Mouse (Mus musculus): Measurements from ENCODE around the gene Mrpl9. TPM values are rescaled to one million over a fixed set of nuclear protein-coding genes. Genes with fewer than 3 reads are reported as not detected.

Gene Mrpl9
- total RNA-seq, 2 experiments from 2014 or later = 69.9 to 77.6 TPM

DNA sequence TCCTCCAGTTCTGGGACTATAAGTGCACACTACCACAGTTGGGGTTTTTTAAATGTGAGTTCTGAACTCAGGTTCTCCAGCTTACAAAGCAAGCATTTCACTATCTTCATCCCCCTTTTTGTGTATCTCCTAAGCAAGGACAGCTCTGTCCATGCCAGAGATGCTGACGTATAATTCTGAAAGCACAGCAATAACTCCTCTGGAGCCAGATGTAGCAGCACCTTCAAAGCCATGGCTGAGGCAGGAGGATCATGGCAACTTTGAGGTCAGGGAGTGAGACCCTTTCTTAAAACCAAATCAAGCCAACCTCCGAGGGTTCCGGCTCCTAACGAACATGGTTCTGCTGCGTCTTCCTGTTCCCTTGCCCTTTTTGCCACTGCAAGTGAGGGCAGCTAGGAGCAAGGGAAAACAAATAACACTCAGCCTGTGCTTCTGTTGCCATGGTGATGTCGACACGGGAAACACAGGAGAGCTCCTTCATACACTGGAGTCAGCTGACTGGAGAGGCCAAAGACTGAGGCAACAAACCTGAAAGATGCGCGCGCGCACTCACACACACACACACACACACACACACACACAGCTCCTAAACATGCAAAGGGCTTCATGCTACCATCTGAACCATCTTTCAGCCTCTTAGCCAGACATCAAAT lies 20.9 kb downstream of the Mrpl9 start:
- no peak for DNase-seq (ENCODE audit: low spot score in 2 of 2)

- DNase-seq (ENCODE audit: low spot score in 2 of 2) = no peak
Observed at GRCm38 (mm10) chr3:94465632-94466430, 22.7 kb downstream of the Mrpl9 start.

- DNase-seq (ENCODE audit: low spot score in 2 of 2) = no peak
Observed at GRCm38 (mm10) chr3:94468931-94469330, 25.8 kb downstream of the Mrpl9 start.

DNA sequence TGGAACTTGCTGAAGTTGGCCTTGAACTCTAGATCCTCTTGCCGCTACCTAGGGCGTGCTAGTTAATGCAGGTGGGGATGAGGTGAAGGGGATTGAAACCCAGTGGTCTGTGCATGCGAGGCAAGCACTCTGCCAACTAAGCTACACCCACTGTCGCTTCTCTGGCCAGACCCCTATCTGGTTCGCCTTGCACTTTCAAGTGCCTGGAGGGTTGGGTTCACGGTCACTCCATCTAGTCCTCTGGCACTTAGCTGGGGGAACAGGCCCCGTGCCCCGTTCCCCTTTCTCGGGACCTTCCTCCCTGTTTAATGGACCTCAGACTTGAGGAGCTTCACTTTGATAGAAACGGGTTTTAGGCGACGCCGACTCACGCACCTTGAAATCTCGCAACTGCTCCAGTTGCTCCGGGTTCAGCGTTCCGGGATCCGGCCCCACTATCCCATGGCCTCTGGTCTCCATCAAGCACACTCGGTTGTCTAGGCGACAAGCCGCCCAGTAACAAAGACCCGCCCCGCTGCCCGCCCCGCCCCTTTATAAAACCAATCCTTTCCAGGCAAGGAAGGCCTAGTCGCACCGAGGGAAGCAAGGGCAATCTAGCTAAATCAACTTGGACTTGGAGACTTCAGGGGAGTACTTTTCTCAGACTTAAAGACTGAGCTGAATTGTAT lies 29.5 kb downstream of the Mrpl9 start:
- DNase-seq (ENCODE audit: low spot score in 2 of 2) = no peak

GRCm38 (mm10) chr3:94473115-94473505 lies 30.0 kb downstream of the Mrpl9 start:
- no peak for DNase-seq (ENCODE audit: low spot score in 2 of 2)

- DNase-seq (ENCODE audit: low spot score in 2 of 2) = no peak
Observed at GRCm38 (mm10) chr3:94473567-94474232, 30.6 kb downstream of the Mrpl9 start.

DNA sequence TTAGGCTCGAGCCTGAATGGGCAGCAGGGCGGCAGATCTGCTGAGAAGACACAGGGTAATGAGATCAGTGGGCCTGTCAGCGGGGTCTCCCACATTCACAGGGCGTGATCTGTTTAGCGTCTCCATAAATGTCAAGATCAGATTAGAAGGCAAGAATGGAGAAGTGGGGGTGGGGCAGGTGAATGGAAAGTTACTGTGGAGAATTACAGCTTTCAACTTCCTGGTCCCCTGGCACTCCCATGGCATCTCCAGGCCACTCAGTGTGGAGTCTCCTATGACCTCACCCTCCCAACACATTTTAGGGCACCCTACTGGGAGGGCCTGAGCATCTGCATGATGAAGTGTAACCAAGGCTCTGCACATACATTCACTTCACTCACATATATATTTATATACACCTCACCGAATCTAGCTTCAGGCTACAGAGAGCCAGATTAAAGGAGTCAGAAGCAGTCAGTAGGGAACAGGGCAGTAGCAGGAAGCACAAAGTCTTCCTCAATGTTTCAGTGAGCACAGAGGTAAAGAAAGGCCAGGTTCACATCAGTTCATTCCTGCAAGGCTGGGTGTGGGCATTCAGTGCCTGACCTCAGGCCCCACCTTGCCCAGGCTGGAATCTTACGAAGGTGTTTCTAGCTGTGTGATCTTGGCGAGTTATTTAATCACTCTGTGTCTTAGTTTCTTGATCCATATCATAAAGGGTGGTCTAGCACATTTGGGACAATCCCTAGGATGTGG lies 33.4 kb downstream of the Mrpl9 start:
- DNase-seq (ENCODE audit: low spot score in 2 of 2) = no peak

DNA sequence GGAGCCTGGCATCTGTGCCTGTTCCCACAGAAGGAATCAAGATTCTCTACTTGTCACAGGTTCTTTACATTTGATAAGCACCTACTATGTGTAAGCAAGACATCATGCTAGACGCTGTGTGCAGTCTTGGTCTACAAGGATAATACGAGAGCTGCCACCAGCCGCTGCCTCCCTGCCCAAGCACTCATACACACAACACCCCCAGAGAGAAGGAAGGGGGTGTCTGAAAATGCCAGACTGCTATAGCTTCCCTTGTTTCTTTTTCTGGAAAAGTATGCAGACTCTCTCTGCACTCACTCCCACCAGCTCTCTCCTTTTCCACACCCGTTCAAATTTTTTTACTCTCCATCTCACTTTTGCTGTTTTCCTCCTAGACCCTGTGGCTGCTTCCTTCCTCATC lies 34.3 kb downstream of the Mrpl9 start:
- no peak for DNase-seq (ENCODE audit: low spot score in 2 of 2)

DNA sequence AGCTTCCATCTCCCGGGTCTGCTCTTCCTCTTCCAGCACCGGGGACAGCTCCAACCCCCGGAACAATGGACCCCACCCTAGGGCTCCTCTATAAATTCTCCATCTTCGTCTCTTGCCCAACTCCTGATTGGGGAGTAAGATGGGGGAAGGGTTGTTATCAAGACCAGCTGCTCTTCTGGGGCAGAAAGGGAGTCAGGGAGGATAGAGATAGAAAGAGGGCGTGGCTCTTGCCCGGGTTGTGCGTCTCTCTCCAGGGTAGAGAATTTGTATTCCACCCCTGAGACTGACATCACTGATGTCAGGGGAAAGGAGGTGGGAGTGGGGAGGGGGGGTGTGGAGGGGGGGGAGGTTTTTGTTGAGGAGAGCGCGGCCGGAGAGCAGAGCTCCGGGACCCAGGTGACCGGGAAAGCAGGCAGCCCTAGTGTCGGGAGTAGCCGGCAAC lies 34.9 kb downstream of the Mrpl9 start, which contains the start of gene Celf3:
TSS of gene Celf3 (plus strand) at position 315 of the 442 bp plus-strand sequence.
- no peak for DNase-seq (ENCODE audit: low spot score in 2 of 2)

GRCm38 (mm10) chr3:94478591-94479169 lies 35.6 kb downstream of the Mrpl9 start:
- no peak for DNase-seq (ENCODE audit: low spot score in 2 of 2)

- no peak for DNase-seq (ENCODE audit: low spot score in 2 of 2)
Observed at GRCm38 (mm10) chr3:94479564-94479963, 36.4 kb downstream of the Mrpl9 start.

- no peak for DNase-seq (ENCODE audit: low spot score in 2 of 2)
Observed at GRCm38 (mm10) chr3:94480291-94480884, 37.3 kb downstream of the Mrpl9 start, which contains the start of gene Riiad1. TSS of gene Riiad1 (minus strand) at chr3:94480341.

DNA sequence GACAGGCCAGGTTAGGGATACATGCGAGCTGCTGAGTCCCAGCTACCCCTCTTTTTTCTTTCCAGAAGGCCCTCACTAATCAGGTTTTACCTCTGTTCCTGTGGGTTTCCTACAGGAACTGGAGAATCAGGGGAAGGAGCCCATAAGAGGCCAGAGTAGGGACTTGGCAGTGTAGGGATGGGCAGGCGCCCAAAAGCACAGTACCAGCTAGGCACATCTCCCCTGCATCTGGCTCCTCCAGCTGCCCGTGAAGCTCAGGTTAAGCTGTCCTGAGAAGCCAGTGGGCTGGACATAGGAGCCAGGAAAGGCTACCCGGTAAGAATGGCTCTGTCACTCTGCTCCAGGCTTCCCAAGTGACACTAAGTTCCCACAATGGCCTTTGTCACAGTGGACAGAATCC lies 38.3 kb downstream of the Mrpl9 start:
- DNase-seq (ENCODE audit: low spot score in 2 of 2) = no peak

GRCm38 (mm10) chr3:94482764-94483385 lies 39.8 kb downstream of the Mrpl9 start:
- DNase-seq (ENCODE audit: low spot score in 2 of 2) = no peak

DNA sequence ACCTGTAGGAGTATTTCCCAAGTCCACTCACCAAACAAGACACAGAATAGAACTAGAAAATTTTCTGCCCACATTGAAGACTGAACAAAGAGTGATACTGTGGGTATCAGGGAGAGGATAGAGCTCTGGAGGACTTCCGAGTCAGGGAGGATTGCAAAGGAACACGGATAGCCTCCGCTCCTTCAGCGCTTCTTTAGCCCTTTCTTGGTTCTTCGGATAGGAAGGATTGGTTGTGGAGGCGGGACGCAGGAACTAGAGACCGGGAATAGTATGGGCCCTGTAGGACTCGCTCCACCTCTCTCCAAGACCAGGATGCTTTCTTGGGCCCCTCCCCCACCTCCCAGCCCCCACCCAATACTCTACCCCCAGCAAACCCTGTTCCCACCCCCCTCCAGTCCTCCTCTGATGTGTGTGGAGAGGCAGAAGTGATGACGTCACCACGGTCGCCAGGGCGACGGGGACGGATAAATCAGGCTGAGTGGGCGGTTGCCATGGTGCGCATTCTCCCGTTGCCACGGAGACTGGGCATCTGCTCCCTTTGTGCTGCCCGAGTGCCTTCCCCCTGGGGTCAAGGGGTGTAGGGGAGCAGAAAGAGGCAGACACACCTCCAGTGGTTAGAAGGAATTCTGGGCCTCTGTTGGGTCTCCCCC lies 40.8 kb downstream of the Mrpl9 start:
- no peak for DNase-seq (ENCODE audit: low spot score in 2 of 2)

DNA sequence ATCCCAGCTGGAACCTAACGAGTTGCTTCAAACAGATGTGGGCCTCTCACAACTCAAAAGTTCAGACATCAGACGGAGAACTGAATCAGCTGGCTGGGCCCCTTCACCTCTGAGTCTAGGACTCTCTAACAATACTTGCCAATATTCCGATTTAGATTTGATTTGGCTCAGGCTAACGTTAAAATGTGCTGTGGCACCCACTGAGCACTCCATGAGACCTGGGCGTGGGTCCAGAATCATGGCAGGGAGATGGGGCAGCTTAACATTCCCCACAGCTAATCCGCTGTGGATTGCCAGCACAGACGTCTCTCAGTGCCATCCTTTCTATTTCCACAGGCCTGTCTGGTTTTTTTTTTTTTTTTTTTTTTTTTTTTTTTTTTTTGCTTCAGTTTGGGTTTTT lies 42.8 kb downstream of the Mrpl9 start:
- DNase-seq (ENCODE audit: low spot score in 2 of 2) = no peak

GRCm38 (mm10) chr3:94487581-94487980 lies 44.5 kb downstream of the Mrpl9 start:
- no peak for DNase-seq (ENCODE audit: low spot score in 2 of 2)

DNA sequence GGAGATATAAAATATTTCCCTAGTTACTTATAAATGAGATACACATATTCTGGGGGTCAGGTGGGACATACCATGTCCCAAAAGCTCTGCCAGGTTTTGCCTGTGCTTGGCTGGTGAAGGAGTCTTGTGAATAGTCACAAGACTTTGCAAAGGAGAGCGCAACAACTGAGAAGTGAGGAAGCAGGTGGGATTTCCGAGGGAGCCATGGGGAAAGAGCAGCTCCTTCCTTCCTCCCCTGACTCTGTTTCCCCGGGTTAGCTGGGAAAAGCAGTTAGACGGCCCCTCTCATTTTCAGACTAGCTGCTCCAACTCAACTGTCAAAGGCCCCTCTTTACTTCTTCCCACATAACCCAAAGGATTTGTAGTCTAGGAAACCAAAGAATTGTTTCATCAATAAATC lies 54.0 kb downstream of the Mrpl9 start:
- DNase-seq (ENCODE audit: low spot score in 2 of 2) = no peak

All from adrenal gland, adult 18-20 months (tissue).